Mouse (Mus musculus) right cerebral cortex, postnatal 14 days (tissue): Measurements from ENCODE around the gene Gm12887.

Source experiments
- DNase-seq: peaks from one replicate; pipeline ENCODE4 v3.0.0; 2022

The Gm12887 gene

DNA sequence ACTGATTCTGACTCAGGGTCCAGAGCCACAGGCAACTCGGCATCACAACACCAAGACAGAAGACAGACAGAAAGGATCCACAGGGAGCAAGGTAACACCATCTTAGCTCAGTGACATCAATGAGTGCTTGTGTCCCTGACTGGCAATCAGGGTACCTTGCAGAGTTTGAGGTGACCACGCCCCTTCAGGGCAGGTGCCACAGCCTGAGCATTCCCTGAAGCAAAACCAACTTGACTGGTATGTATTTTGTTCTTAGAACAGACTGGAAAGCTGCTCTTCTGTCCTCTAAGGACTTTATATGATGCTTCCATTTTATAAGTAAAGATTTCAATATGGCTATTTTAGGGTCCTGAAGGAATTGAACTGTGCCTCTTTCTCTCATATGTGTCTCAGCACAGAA lies at the start of gene Gm12887:
Gene Gm12887 (minus strand): TSS at position 101 of the 400 bp plus-strand sequence.
- no peak for DNase-seq

DNA sequence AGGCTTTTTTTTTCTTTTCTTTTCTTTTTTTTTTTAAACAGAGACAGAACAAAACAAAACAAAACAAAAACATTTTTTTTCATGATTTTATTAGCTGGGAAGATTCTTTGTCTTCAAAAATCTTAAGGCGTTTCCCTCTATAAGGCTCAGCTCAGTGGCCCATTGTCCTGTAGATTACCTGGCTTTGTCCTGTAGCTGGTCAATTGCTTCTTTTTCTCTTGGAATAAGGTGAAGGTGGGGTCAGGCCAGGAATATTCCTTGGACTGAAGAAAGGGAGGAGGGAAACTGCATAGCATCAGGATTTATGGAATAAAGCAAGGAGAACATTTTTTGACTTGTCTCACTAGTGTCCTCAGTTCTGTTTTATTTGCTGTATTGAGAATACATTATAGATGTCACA lies 35.1 kb upstream of the Gm12887 start:
- DNase-seq: no peak
